ENCODE assay signal across 10 mouse cellular contexts in genomic region chr3:90388192-90388591, GRCm38 (mm10). TPM values are rescaled to one million over a fixed set of nuclear protein-coding genes. Genes with fewer than 3 reads are reported as not detected.
DNase-seq lines count a peak whose midpoint lies in the region; ATAC-seq lines count a peak whose summit lies in the region.
"Had no signal": no experiment of that assay in that cellular context is flagged by ENCODE, and none has a peak within 500 bp of the region (broad histone marks: within the 10 kb centered on the region; RNA-seq: fewer than 3 reads in every experiment).

No protein-coding gene starts in this region.

- H3K9me3 ChIP-seq in heart, embryonic 14.5 days (ENCODE audit: control insufficient read depth, low read length), result no peaks in the 10 kb centered on the region
- H3K9me3 ChIP-seq in embryonic facial prominence, embryonic 11.5 days (replicated peaks; ENCODE audit: control insufficient read depth, low read length), result no peaks in the 10 kb centered on the region
- H3K9me3 ChIP-seq in hindbrain, embryonic 10.5 days, result no peaks in the 10 kb centered on the region
- H3K9me3 ChIP-seq in midbrain, embryonic 12.5 days, result no peaks in the 10 kb centered on the region

- no peak for ATAC-seq in heart, embryonic 14.5 days (ENCODE audit: insufficient number of reproducible peaks, insufficient read depth, low FRiP score, low read depth)
- no peak for ATAC-seq in embryonic facial prominence, embryonic 11.5 days (replicated peaks; ENCODE audit: insufficient number of reproducible peaks, low FRiP score, low TSS enrichment, low read depth)
- no peak for ATAC-seq in midbrain, embryonic 12.5 days (ENCODE audit: low FRiP score, low read depth)

- H3K4me1 ChIP-seq in heart, embryonic 14.5 days (ENCODE audit: control insufficient read depth in 2 of 2, insufficient read depth in 2 of 2, low read length in 2 of 2), result peaks cover 14 to 27% of the 10 kb centered on the region in 2 experiments
- peaks cover 2% of the 10 kb centered on the region; the same call in 1 of the 2 replicates for H3K4me1 ChIP-seq in embryonic facial prominence, embryonic 11.5 days (ENCODE audit: control insufficient read depth, insufficient read depth, low read length)
- peaks cover 60% of the 10 kb centered on the region for H3K4me1 ChIP-seq in hindbrain, embryonic 10.5 days (replicated peaks)
- peaks cover 31% of the 10 kb centered on the region for H3K4me1 ChIP-seq in midbrain, embryonic 12.5 days

- H3K27me3 ChIP-seq in heart, embryonic 14.5 days (ENCODE audit: control insufficient read depth, insufficient read depth, low read length), result no peaks in the 10 kb centered on the region
- no peaks in the 10 kb centered on the region for H3K27me3 ChIP-seq in embryonic facial prominence, embryonic 11.5 days (ENCODE audit: control insufficient read depth, insufficient read depth, low read length)
- H3K27me3 ChIP-seq in hindbrain, embryonic 10.5 days (ENCODE audit: insufficient read depth, poor library complexity, severe bottlenecking), result peaks cover 8% of the 10 kb centered on the region
- peaks cover 18% of the 10 kb centered on the region; the same call in 1 of the 2 replicates for H3K27me3 ChIP-seq in midbrain, embryonic 12.5 days

- WGBS in heart, embryonic 14.5 days, result 87% methylated on average over 4 of the region's 4 CpGs
- 86% methylated on average over 4 of the region's 4 CpGs for WGBS in embryonic facial prominence, embryonic 11.5 days
- 84% methylated on average over 4 of the region's 4 CpGs for WGBS in hindbrain, embryonic 10.5 days
- 85% methylated on average over 4 of the region's 4 CpGs for WGBS in midbrain, embryonic 12.5 days

- H3K4me2 ChIP-seq in heart, embryonic 14.5 days (ENCODE audit: low read length), result peak overlapping the region; percentile 98
- H3K4me2 ChIP-seq in embryonic facial prominence, embryonic 11.5 days (ENCODE audit: low read depth, low read length), result peak overlapping the region; percentile 97
- H3K4me2 ChIP-seq in midbrain, embryonic 12.5 days (replicated peaks), result peak overlapping the region; percentile 95

- no peak overlapping the region; a peak in 1 of 4 replicates for H3K4me3 ChIP-seq in heart, embryonic 14.5 days (ENCODE audit: control insufficient read depth in 1 of 2, insufficient read depth in 1 of 2, low read depth in 1 of 2, low read length in 2 of 2)
- peak overlapping the region; percentile 63 for H3K4me3 ChIP-seq in embryonic facial prominence, embryonic 11.5 days (ENCODE audit: low read depth, low read length)
- peak overlapping the region; percentile 76 for H3K4me3 ChIP-seq in hindbrain, embryonic 10.5 days
- peak overlapping the region; percentile 61 for H3K4me3 ChIP-seq in midbrain, embryonic 12.5 days

- H3K9ac ChIP-seq in heart, embryonic 14.5 days (ENCODE audit: low read length), result no peak overlapping the region; the same call in 1 of the 2 replicates
- H3K9ac ChIP-seq in embryonic facial prominence, embryonic 11.5 days (replicated peaks; ENCODE audit: low read length), result peak overlapping the region; percentile 85
- peak overlapping the region; percentile 85; the same call in 1 of the 2 replicates for H3K9ac ChIP-seq in midbrain, embryonic 12.5 days (replicated peaks)
- H3K9ac ChIP-seq: liver, embryonic 14.5 days had no signal

- no peak for DNase-seq in heart, adult 9 months (ENCODE audit: low spot score in 2 of 2)
- DNase-seq in embryonic facial prominence, embryonic 11.5 days (ENCODE audit: low spot score), result no peak
- DNase-seq in hindbrain, embryonic 10.5 days (ENCODE audit: low spot score), result no peak
- DNase-seq in left cerebral cortex, adult 18-20 months (ENCODE audit: low spot score in 2 of 2), result no peak
- DNase-seq in right cerebral cortex, postnatal 4 days, result no peak
- DNase-seq in thymus, postnatal 4 days, result no peak
- DNase-seq: kidney, adult 8-10 months had no signal

- H3K27ac ChIP-seq in heart, embryonic 14.5 days (replicated peaks in 1 of 2; ENCODE audit: control insufficient read depth in 1 of 2, insufficient read depth in 1 of 2, low read depth in 2 of 2, low read length in 2 of 2), result no peak overlapping the region
- no peak overlapping the region for H3K27ac ChIP-seq in embryonic facial prominence, embryonic 11.5 days (replicated peaks; ENCODE audit: low read depth, low read length)
- H3K27ac ChIP-seq in hindbrain, embryonic 10.5 days, result peak overlapping the region; percentile 94; the same call in 1 of the 2 replicates
- no peak overlapping the region for H3K27ac ChIP-seq in midbrain, embryonic 12.5 days (replicated peaks)
- H3K27ac ChIP-seq: liver, embryonic 14.5 days had no signal

- peaks cover 24% of the 10 kb centered on the region for H3K36me3 ChIP-seq in heart, embryonic 14.5 days (ENCODE audit: control insufficient read depth, insufficient read depth, low read length)
- peaks cover 12% of the 10 kb centered on the region for H3K36me3 ChIP-seq in embryonic facial prominence, embryonic 11.5 days (replicated peaks; ENCODE audit: control insufficient read depth, insufficient read depth, low read depth, low read length)
- H3K36me3 ChIP-seq in hindbrain, embryonic 10.5 days, result peaks cover 69% of the 10 kb centered on the region
- H3K36me3 ChIP-seq in midbrain, embryonic 12.5 days, result peaks cover 34% of the 10 kb centered on the region

RNA-seq across cellular contexts. Expression of gene Slc27a3, which starts 1.5 kb away (rescaled TPM):
- polyA plus RNA-seq in heart, embryonic 14.5 days (2014; fragmentation: Nextera tagmentation; extraction: Ambion mirVana), result 4.3 and 4.6 TPM in 2 replicates
- polyA plus RNA-seq in embryonic facial prominence, embryonic 11.5 days (2014; fragmentation: Nextera tagmentation; extraction: Ambion mirVana), result 15.3 and 16.8 TPM in 2 replicates
- 28.5 and 29.1 TPM in 2 replicates for polyA plus RNA-seq in hindbrain, embryonic 10.5 days (2016; fragmentation: Nextera tagmentation; extraction: Ambion mirVana)
- 15.8 and 22.0 TPM in 2 replicates for polyA plus RNA-seq in midbrain, embryonic 12.5 days (2016; fragmentation: Nextera tagmentation; extraction: Ambion mirVana)
- total RNA-seq in left cerebral cortex, adult 18-20 months (2021), result 1 to 10 TPM; 5.9 to 9.3 TPM

RNA-seq across cellular contexts. Expression of gene Ints3, which starts 45.2 kb away (rescaled TPM):
- polyA plus RNA-seq in heart, embryonic 14.5 days (2014; fragmentation: Nextera tagmentation; extraction: Ambion mirVana), result 21.0 and 22.1 TPM in 2 replicates
- 31.7 and 32.1 TPM in 2 replicates for polyA plus RNA-seq in embryonic facial prominence, embryonic 11.5 days (2014; fragmentation: Nextera tagmentation; extraction: Ambion mirVana)
- 37.6 and 39.7 TPM in 2 replicates for polyA plus RNA-seq in hindbrain, embryonic 10.5 days (2016; fragmentation: Nextera tagmentation; extraction: Ambion mirVana)
- 42.4 and 44.3 TPM in 2 replicates for polyA plus RNA-seq in midbrain, embryonic 12.5 days (2016; fragmentation: Nextera tagmentation; extraction: Ambion mirVana)
- 10 to 100 TPM; 63.1 to 66.1 TPM for total RNA-seq in left cerebral cortex, adult 18-20 months (2021)

Comparison
In these comparisons a context has a peak if more than half of its experiments do, and no peak if none do; other contexts are left out.
1. H3K4me3 ChIP-seq: peak in embryonic facial prominence, embryonic 11.5 days (single experiment), hindbrain, embryonic 10.5 days (single experiment) and midbrain, embryonic 12.5 days (single experiment); none in heart, embryonic 14.5 days (0 of 2).
2. Peak in every context shown above with its lines, with median percentiles within 50 percentile points of each other: H3K4me2 ChIP-seq.